Mouse (Mus musculus): Measurements from ENCODE around the gene Leng8.
"Not testable (repeated sequence)": the region's sequence is repeated elsewhere in the genome, so short reads cannot be mapped to it uniquely, and the experiment has no call there.

Gene Leng8

DNA sequence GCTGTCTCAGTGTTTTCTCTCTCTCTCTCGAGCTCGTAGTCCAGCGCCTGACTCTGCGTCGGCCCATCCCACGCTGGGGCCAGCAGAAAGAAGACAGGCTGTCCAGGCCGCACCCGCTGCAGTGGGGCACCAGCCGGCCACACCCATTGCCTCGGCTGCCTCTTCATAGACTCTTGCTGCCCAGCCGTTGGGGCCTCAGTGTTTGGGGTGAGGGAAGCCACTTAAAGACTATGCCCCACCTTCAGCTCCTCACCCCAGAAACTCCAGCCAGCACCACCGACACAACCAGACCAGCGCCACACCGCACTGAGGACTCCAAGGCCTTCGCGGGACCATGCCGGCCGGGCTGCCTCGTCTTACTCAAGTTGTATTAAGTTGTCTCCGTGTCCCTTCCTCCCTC, 10.5 kb downstream of the Leng8 start:
- DNase-seq (ENCODE audit: low spot score) = peak; percentile 52

GRCm38 (mm10) chr7:4147836-4148235, 11.0 kb downstream of the Leng8 start:
- DNase-seq (ENCODE audit: low spot score) = no peak

DNA sequence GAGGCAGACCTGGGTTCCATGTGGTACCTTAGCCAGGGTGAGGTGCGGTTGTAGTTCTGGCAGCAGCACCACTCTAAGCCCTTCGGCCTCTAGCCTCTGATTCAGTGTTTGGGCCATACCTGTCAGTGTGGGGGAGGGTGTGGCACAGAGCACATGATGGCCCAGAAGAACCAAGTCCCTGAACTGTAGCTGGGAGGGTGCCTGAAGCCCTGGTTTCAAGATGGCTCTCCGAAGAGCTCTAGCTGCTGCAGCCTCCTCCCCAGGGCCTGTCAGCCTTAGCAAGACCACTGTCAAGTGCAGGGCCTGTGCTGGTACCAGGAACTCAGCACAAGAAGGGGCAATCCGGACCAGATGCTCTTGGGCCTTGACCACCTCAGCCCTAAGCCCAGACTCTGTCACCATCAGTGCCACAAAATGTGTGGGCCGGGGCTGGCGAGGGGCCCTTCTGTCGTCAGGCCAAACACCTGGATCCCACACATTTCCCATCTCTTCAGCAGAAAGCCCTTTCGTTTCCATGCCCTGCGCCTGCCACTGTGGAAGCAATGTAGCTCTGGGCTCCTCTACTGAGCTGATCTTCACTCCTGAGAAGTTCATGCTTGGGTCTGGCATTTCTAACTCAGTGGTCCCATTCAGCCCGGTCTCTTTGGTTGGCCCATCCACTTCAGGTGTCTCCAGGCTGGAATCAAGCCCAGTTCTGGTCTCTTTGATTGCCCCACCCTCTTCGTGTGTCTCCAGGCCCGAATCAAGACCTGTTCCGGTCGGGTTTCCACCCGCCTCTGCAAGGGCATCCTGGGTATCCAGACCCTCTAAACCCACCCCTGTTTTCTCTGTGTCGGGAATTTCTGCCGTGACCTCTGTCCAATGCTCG, 11.7 kb downstream of the Leng8 start:
- DNase-seq (ENCODE audit: low spot score) = peak; percentile 55

DNA sequence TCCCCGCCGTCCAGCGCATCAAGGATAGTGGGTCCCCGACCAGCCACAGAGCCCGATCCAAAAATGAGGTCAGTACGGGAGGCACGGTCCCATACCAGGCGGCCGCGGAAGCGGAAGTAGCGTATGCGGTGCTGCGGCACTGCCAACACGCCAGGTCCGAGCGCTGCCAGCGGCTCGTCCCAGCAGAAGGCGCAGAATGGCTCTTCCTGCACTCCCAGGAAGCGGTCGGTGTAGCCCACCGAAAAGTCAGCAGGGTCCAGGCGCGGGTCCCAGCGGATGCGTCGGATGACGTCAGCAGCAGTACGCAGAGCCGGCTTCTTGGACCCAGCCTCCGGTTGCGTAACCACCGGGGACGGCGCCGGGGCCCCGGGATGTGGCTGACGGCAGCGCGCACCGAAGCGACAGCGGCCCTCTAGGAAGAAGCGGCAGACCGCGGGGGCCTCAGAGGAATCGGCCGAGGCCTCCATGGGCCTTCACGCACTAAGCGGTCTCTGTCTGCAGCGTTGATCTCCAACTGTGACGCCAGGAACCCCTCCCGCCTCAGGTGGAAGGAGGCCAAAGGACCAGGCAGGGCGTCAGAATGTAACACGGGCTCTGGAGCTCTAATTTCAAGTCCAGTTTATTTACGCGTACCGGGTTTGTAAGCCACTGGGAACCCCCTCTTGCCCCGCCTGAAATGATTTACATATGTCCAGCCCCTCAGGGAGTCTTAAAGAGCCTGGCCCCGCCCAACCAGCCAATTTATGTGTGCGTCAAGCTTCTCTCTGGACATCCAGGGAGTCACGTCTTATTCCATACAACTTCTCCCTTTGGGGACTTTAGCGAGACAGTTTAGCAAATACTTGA, 12.6 kb downstream of the Leng8 start:
- DNase-seq (ENCODE audit: low spot score) = peak; percentile 81

DNA sequence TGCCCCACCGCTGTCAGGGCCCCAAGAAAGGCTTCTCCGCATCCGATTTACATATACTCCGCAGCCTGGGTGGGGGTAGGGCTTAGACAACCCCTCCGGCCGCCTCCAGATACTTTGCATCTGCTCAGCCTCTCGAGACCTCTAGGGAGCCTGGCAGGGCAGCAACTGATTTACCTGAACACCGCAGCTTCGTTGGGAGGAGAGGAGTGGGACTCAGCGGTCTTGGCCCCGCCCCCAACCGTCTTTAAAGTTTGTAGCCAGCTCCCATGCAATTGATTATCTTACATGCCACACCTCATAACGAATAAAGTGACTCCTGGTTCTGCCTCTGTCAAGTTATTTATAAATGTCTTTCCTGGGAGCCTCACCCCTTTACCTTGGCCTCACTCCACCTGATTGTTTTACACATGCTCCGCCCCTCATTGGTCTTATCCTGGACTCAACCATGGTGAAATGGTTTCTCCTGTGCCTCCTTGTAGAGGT, 13.3 kb downstream of the Leng8 start, which contains the start of gene Leng9:
Gene Leng9, minus strand, starts transcription at position 316 of the 483 bp plus-strand sequence.
- peak; percentile 77 for DNase-seq (ENCODE audit: low spot score)

DNA sequence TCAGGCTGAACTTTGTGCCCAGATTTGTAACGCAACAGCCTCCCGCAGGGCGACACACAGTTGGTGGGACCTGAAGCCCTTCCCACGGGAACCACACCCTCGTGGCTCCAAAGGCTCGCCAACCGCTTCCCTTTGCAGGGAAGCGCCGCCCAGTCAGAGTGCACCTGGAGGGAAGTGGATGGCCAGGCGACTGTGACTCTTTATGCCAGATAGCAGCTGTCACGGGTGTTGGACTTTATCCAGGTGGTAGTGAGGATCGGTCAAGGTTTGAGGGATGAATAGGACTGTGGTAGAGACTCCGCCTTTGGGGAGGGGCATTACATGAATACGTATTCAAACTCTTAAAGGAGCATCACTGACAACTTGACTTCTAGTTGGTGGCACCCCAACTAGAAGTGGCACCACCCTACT, 14.0 kb downstream of the Leng8 start:
- DNase-seq (ENCODE audit: low spot score) = no peak

DNA sequence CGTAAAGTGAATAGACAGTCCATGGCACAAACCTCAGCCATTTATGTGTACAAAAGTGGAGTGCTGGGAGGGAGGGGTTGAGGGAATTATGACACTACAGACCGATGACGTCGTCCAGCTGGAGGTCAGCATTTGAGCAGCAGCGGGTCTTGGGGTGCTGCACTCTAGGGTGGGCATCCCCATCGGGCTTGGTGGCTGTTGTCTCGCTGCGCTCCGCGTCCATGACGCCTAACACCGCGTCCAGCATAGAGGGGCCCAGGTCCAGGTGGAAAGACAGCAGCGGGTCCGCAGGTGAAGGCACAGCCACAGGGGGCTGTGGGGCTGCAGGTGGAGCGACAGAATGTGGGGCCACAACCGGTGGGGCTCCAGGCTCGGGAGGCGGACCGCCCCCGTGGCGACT, 14.4 kb downstream of the Leng8 start:
- no peak for DNase-seq (ENCODE audit: low spot score)

- DNase-seq (ENCODE audit: low spot score) = no peak
Observed at GRCm38 (mm10) chr7:4154356-4154755, 17.5 kb downstream of the Leng8 start.

DNA sequence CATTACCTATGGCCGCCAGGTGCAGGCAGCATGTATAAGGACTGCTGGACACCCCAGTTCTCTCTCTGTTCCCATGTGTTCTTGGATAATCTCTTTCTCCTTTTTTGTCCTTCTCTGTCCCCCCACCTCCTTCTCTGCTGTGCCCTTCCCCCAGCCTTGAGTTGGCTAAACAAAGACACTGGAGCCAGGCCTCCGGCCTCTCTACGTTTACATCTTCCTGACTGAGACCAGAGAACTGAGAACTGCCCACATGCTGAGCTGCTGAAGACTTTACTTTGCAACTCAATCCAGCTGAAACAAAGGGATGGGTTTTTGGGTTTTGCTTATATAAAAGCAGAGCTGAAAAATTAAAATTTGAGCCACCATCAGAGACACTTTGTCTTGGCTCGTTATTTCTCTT, 18.1 kb downstream of the Leng8 start:
- no peak for DNase-seq (ENCODE audit: low spot score)

GRCm38 (mm10) chr7:4161596-4161995, 24.8 kb downstream of the Leng8 start:
- DNase-seq (ENCODE audit: low spot score) = not testable (repeated sequence)

- no peak for DNase-seq (ENCODE audit: low spot score)
Observed at GRCm38 (mm10) chr7:4163571-4164072, 26.8 kb downstream of the Leng8 start.

DNA sequence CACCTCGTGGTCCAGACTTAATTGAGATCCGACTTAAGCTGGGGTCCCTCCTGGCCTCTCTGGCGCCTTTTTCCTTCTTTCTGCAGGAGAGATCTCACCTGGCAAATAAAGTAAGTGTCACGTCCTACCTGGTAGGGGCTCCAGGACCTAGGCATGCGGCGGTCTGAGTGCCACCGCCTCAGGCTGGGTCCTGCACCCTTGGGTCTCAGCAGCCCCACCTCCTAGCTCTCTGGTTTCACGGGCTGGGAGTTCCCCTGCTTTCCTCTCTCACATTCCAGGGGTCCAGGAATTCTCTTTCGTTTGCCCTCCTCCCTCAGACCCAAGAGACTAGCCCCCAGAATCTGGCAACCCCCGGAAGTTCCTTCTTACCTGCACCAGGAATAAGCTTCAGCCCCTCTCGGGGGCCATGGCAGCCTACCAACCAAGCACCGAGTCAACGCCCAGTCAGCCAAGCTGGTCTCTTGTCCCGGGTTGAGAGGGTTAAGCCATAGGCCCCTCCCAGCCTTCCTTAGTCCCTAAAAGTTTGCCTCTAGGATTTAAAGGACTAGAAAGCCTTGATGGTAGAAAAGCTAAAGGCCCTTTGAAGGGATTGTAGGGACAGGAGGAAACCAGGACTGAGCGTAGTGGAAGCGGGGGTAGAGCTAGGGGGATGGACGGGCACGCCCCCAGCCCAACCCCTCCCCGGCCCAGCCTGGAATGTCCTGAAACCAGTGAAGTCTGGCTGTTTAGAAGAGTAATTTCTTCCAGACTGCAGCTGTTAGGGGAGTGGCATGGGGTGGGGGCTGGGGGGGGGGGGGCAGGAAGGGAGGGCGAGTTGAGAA, 27.5 kb downstream of the Leng8 start, which contains the start of gene Cdc42ep5:
Gene Cdc42ep5, minus strand, starts transcription at position 771 of the 821 bp plus-strand sequence.
- peak; percentile 80 for DNase-seq (ENCODE audit: low spot score)

DNA sequence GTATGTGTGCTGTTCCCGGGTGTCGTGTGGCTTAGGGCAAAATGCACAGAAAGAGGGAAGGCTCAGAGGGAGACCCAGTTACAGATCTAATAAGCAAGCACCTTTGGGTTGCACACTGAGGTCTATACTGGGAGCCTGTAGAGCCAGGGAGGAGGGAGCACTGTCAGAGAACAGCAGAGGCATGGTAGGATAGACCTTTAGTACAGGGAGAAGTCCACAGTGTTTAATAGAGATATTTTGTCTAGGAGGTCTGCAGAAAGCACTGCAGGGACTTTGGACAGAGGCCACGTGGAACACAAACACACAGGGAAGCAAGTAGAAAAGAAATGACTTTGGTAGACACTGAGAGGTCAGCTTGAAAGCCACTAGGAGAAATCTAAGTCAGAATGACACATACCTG, 28.4 kb downstream of the Leng8 start:
- DNase-seq (ENCODE audit: low spot score) = no peak

GRCm38 (mm10) chr7:4167098-4167497, 30.3 kb downstream of the Leng8 start:
- peak; percentile 59 for DNase-seq (ENCODE audit: low spot score)

GRCm38 (mm10) chr7:4170193-4170938, 33.5 kb downstream of the Leng8 start:
- no peak for DNase-seq (ENCODE audit: low spot score)

DNA sequence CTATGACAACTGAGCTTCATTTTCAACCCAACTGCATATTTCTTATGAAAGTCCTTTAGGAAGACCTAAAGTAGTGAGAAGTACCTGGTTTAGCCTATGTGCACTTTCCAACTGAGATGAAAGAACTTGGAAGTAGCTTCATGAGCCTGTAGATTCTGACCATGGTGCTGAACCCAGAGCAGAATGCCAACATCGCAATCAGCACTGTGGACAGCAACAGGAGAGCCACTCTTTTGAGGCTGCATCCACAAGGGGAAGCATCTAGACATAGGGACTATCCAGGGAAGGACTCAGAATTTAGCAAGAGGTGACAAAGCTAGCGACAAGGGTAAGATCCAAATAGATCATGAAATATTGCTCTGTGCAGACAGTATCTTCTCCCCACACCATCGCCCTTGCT, 41.6 kb downstream of the Leng8 start:
- DNase-seq (ENCODE audit: low spot score) = peak; percentile 80
